Mouse (Mus musculus) lung, embryonic 14.5 days (tissue): ENCODE measurements around the gene Prr12. TPM values are rescaled to one million over a fixed set of nuclear protein-coding genes. Genes with fewer than 3 reads are reported as not detected.

Source experiments
- ATAC-seq: fragments of 200-750 bp; cut with Nextera tagmentation; 2 replicates; pipeline ENCODE4 v1.8.0; 2017; ENCODE audit warnings: mild to moderate bottlenecking, moderate TSS enrichment, moderate library complexity; ENCODE audit not compliant: insufficient read depth
- DNase-seq: peaks from one replicate; pipeline ENCODE4 v3.0.0-alpha.2; 2015
- H3K27ac ChIP-seq: fragments of 300-500 bp; sonication (generic); 2 replicates; pipeline ENCODE4 v1.5.1; 2014; ENCODE audit warnings: low read depth, mild to moderate bottlenecking, moderate library complexity
- H3K27me3 ChIP-seq: fragments of 300-500 bp; sonication (generic); 2 replicates; pipeline ENCODE4 v1.6.1; 2014; ENCODE audit warnings: low read length, control low read depth; ENCODE audit not compliant: insufficient read depth
- H3K36me3 ChIP-seq: fragments of 300-500 bp; sonication (generic); 2 replicates; pipeline ENCODE4 v1.6.1; 2014; ENCODE audit warnings: control low read depth; ENCODE audit not compliant: insufficient read depth
- H3K4me1 ChIP-seq: fragments of 300-500 bp; sonication (generic); 2 replicates; pipeline ENCODE4 v1.6.1; 2014; ENCODE audit warnings: antibody characterized with exemption, control low read depth; ENCODE audit not compliant: insufficient read depth
- H3K4me2 ChIP-seq: fragments of 300-500 bp; sonication (generic); 2 replicates; pipeline ENCODE4 v1.6.1; 2014; ENCODE audit warnings: mild to moderate bottlenecking
- H3K4me3 ChIP-seq: fragments of 300-500 bp; sonication (generic); 2 replicates; pipeline ENCODE4 v1.5.1; 2014; ENCODE audit warnings: low read depth, low read length
- H3K9ac ChIP-seq: fragments of 300-500 bp; sonication (generic); 2 replicates; pipeline ENCODE4 v1.6.1; 2014
- H3K9me3 ChIP-seq: fragments of 300-500 bp; sonication (generic); 2 replicates; pipeline ENCODE4 v1.6.1; 2016; ENCODE audit warnings: low read depth, low read length, control low read depth
- CTCF ChIP-seq: IDR thresholded peaks from 2 replicates; pipeline ENCODE4 v1.5.1; 2016; ENCODE audit warnings: antibody characterized with exemption, low read depth
- WGBS: fragments of 180-500 bp; shearing (Covaris S2); extraction: QIAGEN DNeasy Blood & Tissue Kit; methylation state at CpG from one replicate; pipeline ENCODE4 v1.1.7; 2014; 5-methylcytosine and 5-hydroxymethylcytosine counted together
- polyA plus RNA-seq: library from polyadenylated mRNA; unstranded; fragments of >200 nt; fragmentation: Nextera tagmentation; extraction: Ambion mirVana; gene quantifications from 2 replicates; pipeline ENCODE4 v1.2.1, GENCODE M21; 2014

The Prr12 gene
- polyA plus RNA-seq, 1 experiment from 2014 or later: 16.2 TPM

GRCm38 (mm10) chr7:45056972-45057348 is 4.3 kb upstream of the Prr12 start:
- Histone ChIP-seq H3K9me3 (no peaks in the 10 kb centered on the region), H3K9ac (no peak overlapping the region), H3K4me3 (no peak overlapping the region), H3K4me2 (no peak overlapping the region), H3K27me3 (no peaks in the 10 kb centered on the region), H3K4me1 (peaks cover 6% of the 10 kb centered on the region), H3K27ac (no peak overlapping the region), H3K36me3 (no peaks in the 10 kb centered on the region)
- no peak for TF ChIP-seq CTCF
- DNase-seq (no peak), ATAC-seq (no peak)

GRCm38 (mm10) chr7:45056329-45056971 is 3.8 kb upstream of the Prr12 start:
- no peak overlapping the region for H3K4me2 ChIP-seq
- no peak overlapping the region for H3K27ac ChIP-seq
- H3K9ac ChIP-seq: no peak overlapping the region
- 52% methylated on average over 14 of the region's 14 CpGs for WGBS
- H3K4me1 ChIP-seq: peaks cover 2% of the 10 kb centered on the region
- H3K9me3 ChIP-seq: no peaks in the 10 kb centered on the region
- no peak overlapping the region for H3K4me3 ChIP-seq
- TF ChIP-seq CTCF: no peak
- ATAC-seq (no peak), DNase-seq (no peak)
- no peaks in the 10 kb centered on the region for H3K27me3 ChIP-seq
- H3K36me3 ChIP-seq: no peaks in the 10 kb centered on the region

- ATAC-seq (peak; percentile 95), DNase-seq (peak; percentile 98)
- peaks cover 16% of the 10 kb centered on the region for H3K36me3 ChIP-seq
- under 1% methylated on average over 33 of the region's 33 CpGs for WGBS
- no peaks in the 10 kb centered on the region for H3K9me3 ChIP-seq
- 0 out of 2 replicates have a peak, but pooled peaks cover 3% of the 10 kb centered on the region for H3K4me1 ChIP-seq
- no peaks in the 10 kb centered on the region for H3K27me3 ChIP-seq
- peak overlapping the region; percentile 88 for H3K9ac ChIP-seq
- TF ChIP-seq CTCF: no peak
- peak overlapping the region; percentile 99 for H3K27ac ChIP-seq
- peak overlapping the region; percentile 88 for H3K4me2 ChIP-seq
- peak overlapping the region; percentile 90 for H3K4me3 ChIP-seq
Measured at GRCm38 (mm10) chr7:45053931-45054510, 1.3 kb upstream of the Prr12 start.

- ATAC-seq (peak; percentile 48), DNase-seq (peak; percentile 87)
- H3K4me2 ChIP-seq: peak overlapping the region; percentile 88
- H3K9me3 ChIP-seq: no peaks in the 10 kb centered on the region
- WGBS: under 1% methylated on average over 37 of the region's 59 CpGs
- peaks cover 23% of the 10 kb centered on the region for H3K36me3 ChIP-seq
- TF ChIP-seq CTCF: no peak
- H3K27ac ChIP-seq: peak overlapping the region; percentile 99
- peak overlapping the region; percentile 88 for H3K9ac ChIP-seq
- H3K4me3 ChIP-seq: peak overlapping the region; percentile 90
- H3K4me1 ChIP-seq: 0 out of 2 replicates have a peak, but pooled peaks cover 3% of the 10 kb centered on the region
- no peaks in the 10 kb centered on the region for H3K27me3 ChIP-seq
Measured at GRCm38 (mm10) chr7:45053117-45053930, 643 bp upstream of the Prr12 start.

GRCm38 (mm10) chr7:45052181-45052861 is 360 bp downstream of the Prr12 start:
- H3K4me1 ChIP-seq: 0 out of 2 replicates have a peak, but pooled peaks cover 3% of the 10 kb centered on the region
- no peak for TF ChIP-seq CTCF
- H3K27me3 ChIP-seq: no peaks in the 10 kb centered on the region
- 1% methylated on average over 37 of the region's 38 CpGs for WGBS
- peak overlapping the region; percentile 88 for H3K4me2 ChIP-seq
- peak overlapping the region; percentile 90 for H3K4me3 ChIP-seq
- H3K27ac ChIP-seq: peak overlapping the region; percentile 99
- ATAC-seq (no peak), DNase-seq (peak; percentile 43)
- peaks cover 33% of the 10 kb centered on the region for H3K36me3 ChIP-seq
- H3K9me3 ChIP-seq: no peaks in the 10 kb centered on the region
- peak overlapping the region; percentile 88 for H3K9ac ChIP-seq

GRCm38 (mm10) chr7:45051601-45051974 is 1.1 kb downstream of the Prr12 start:
- ATAC-seq: no peak
- peaks cover 41% of the 10 kb centered on the region for H3K36me3 ChIP-seq
- no peaks in the 10 kb centered on the region for H3K27me3 ChIP-seq
- no peak for DNase-seq
- 1% methylated on average over 13 of the region's 13 CpGs for WGBS
- H3K4me1 ChIP-seq: 0 out of 2 replicates have a peak, but pooled peaks cover 3% of the 10 kb centered on the region
- H3K4me2 ChIP-seq: peak overlapping the region; percentile 88
- no peaks in the 10 kb centered on the region for H3K9me3 ChIP-seq
- peak overlapping the region; percentile 90 for H3K4me3 ChIP-seq
- peak overlapping the region; percentile 99; the same call in 1 of the 2 replicates for H3K27ac ChIP-seq
- peak overlapping the region; percentile 88 for H3K9ac ChIP-seq
- no peak for TF ChIP-seq CTCF
